Mouse (Mus musculus): Measurements from ENCODE around the gene Rrp1b. TPM values are rescaled to one million over a fixed set of nuclear protein-coding genes. Genes with fewer than 3 reads are reported as not detected.

Gene Rrp1b
- total RNA-seq, 2 experiments from 2014 or later, result 9.3 to 12.8 TPM

GRCm38 (mm10) chr17:32110980-32111780 is 75.3 kb downstream of the Rrp1b start:
- intact Hi-C loops (cut with DNase I; ENCODE audit: low total_unique reads), result no loop called here
- no peak for DNase-seq

Other genes with a start within 250 kb of the Rrp1b start
- 10 to 100 TPM; 18.1 to 18.6 TPM for gene Sik1, start 180.3 kb upstream of the Rrp1b start, total RNA-seq (2021)
- 1 to 10 TPM; 1.4 to 1.6 TPM for gene Hsf2bp, start 249 bp downstream of the Rrp1b start, total RNA-seq (2021)
- 10 to 100 TPM; 28.5 to 34.6 TPM for gene Notch3, start 130.8 kb downstream of the Rrp1b start, total RNA-seq (2021)
- gene Ephx3, start 153.4 kb downstream of the Rrp1b start, total RNA-seq (2021), result under 1 TPM in 1 of 2 experiments, not detected in 1; 0.18 TPM
- gene Brd4, start 248.6 kb downstream of the Rrp1b start, total RNA-seq (2021), result 10 to 100 TPM; 47.0 to 47.7 TPM